Mouse (Mus musculus): ENCODE data around the gene Abraxas2.

- TF ChIP-seq CTCF (IDR thresholded peaks at IDR 0.05; ENCODE audit: extremely low read depth, insufficient read depth, low read length) (no peak), POLR2A (IDR thresholded peaks at IDR 0.05; ENCODE audit: extremely low read depth, insufficient read depth, low read length) (no peak)
Observed at GRCm38 (mm10) chr7:132889691-132890090, 30.7 kb downstream of the Abraxas2 start.
